Mouse (Mus musculus): ENCODE measurements at regions not wholly inside any gene's neighbourhood (a gene's known extent, or its start where the extent isn't known, plus 50 kb on each side); places are given as distances from the start of the nearest gene placed in this dataset.

GRCm38 (mm10) chrX:11859396-11859795 lies 300.8 kb downstream of the Bcor start:
- TF ChIP-seq CTCF (IDR thresholded peaks at IDR 0.05; ENCODE audit: low read depth, low read length) (no peak), GATA1 (IDR thresholded peaks at IDR 0.05; ENCODE audit: borderline replicate concordance, low read length) (no peak)

Measured in G1E (cell line).